Mouse (Mus musculus): ENCODE results near the gene Ephb3. TPM values are rescaled to one million over a fixed set of nuclear protein-coding genes. Genes with fewer than 3 reads are reported as not detected.
A peak's percentile ranks its signal among the peaks of the same experiment; 100 is the strongest.

The Ephb3 gene
- polyA plus RNA-seq, 1 experiment from 2014 or later, result 9.8 TPM

DNA sequence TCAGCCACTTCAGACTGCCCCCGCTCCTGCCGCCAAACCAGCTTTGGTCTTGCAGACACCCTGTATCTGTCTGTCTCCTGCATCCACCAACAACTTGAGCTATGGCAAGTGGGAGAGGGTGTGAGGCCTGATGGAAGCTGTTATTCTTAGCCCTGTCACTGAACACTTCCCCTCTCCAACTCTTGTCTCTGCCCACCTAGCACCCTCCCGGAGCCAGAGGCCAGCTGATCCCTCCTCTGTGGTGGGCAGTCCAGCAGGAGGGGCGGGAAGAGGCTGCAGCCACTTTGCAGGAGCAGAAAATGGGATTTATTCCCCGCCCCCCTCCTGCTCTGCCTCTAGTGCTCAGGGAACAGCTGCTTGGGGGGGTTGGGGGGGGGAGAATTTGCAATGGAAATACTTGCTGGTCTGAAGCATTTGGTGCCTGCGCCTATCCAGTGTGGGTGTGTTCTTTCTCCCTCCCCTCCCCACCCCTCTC, 67.3 kb downstream of the Ephb3 start:
- DNase-seq (ENCODE audit: low spot score, missing footprints) (no peak), ATAC-seq (ENCODE audit: low FRiP score) (peak; percentile 50)
- no peak overlapping the region for H3K4me2 ChIP-seq
- WGBS, result 33% methylated on average over 6 of the region's 6 CpGs
- H3K36me3 ChIP-seq (ENCODE audit: control insufficient read depth, insufficient read depth, low read length), result no peaks in the 10 kb centered on the region
- H3K27ac ChIP-seq (ENCODE audit: low read depth, low read length), result no peak overlapping the region; the same call in 1 of the 2 replicates
- no peaks in the 10 kb centered on the region for H3K27me3 ChIP-seq (ENCODE audit: control insufficient read depth, insufficient read depth, low read length)
- H3K4me1 ChIP-seq (ENCODE audit: control insufficient read depth, insufficient read depth, low read length), result peaks cover 22% of the 10 kb centered on the region
- H3K9ac ChIP-seq (ENCODE audit: low read length), result peak overlapping the region; percentile 17; the same call in 1 of the 2 replicates
- no peak overlapping the region for H3K4me3 ChIP-seq (ENCODE audit: low read depth, low read length)
- H3K9me3 ChIP-seq (ENCODE audit: control insufficient read depth, low read length), result no peaks in the 10 kb centered on the region

GRCm38 (mm10) chr16:21272748-21273147, 68.2 kb downstream of the Ephb3 start:
- H3K27me3 ChIP-seq (ENCODE audit: control insufficient read depth, insufficient read depth, low read length), result no peaks in the 10 kb centered on the region
- no peak overlapping the region for H3K4me2 ChIP-seq
- peaks cover 22% of the 10 kb centered on the region for H3K4me1 ChIP-seq (ENCODE audit: control insufficient read depth, insufficient read depth, low read length)
- H3K36me3 ChIP-seq (ENCODE audit: control insufficient read depth, insufficient read depth, low read length), result no peaks in the 10 kb centered on the region
- WGBS, result 63% methylated on average over 4 of the region's 4 CpGs
- no peak for ATAC-seq (ENCODE audit: low FRiP score)
- no peak overlapping the region for H3K9ac ChIP-seq (ENCODE audit: low read length)
- H3K4me3 ChIP-seq (ENCODE audit: low read depth, low read length), result no peak overlapping the region
- H3K27ac ChIP-seq (ENCODE audit: low read depth, low read length), result no peak overlapping the region
- DNase-seq (ENCODE audit: low spot score, missing footprints), result no peak
- H3K9me3 ChIP-seq (ENCODE audit: control insufficient read depth, low read length), result no peaks in the 10 kb centered on the region

Small RNA genes within 50 kb of the gene (microRNA-seq; reads per million reads assigned to microRNA genes)
- gene Mir7680, result not detected

Other genes with a start within 250 kb of the Ephb3 start
- gene Teddm3, start 50.8 kb upstream of the Ephb3 start, polyA plus RNA-seq (2014; fragmentation: Nextera tagmentation; extraction: Ambion mirVana), result not detected in 2 replicates
- gene Vps8, start 218.4 kb downstream of the Ephb3 start, polyA plus RNA-seq (2014; fragmentation: Nextera tagmentation; extraction: Ambion mirVana), result 27.1 and 28.4 TPM in 2 replicates

Measured in midbrain, embryonic 11.5 days (tissue).